Mouse (Mus musculus) frontal cortex, adult (tissue): ENCODE measurements around the gene Slc28a1.

ENCODE experiments used
- ATAC-seq: cut with Nextera tagmentation; 2 replicates; pipeline ENCODE4 v1.9.2; 2017; ENCODE audit warnings: mild to moderate bottlenecking, moderate library complexity, mixed read lengths; ENCODE audit not compliant: low TSS enrichment

Gene Slc28a1

DNA sequence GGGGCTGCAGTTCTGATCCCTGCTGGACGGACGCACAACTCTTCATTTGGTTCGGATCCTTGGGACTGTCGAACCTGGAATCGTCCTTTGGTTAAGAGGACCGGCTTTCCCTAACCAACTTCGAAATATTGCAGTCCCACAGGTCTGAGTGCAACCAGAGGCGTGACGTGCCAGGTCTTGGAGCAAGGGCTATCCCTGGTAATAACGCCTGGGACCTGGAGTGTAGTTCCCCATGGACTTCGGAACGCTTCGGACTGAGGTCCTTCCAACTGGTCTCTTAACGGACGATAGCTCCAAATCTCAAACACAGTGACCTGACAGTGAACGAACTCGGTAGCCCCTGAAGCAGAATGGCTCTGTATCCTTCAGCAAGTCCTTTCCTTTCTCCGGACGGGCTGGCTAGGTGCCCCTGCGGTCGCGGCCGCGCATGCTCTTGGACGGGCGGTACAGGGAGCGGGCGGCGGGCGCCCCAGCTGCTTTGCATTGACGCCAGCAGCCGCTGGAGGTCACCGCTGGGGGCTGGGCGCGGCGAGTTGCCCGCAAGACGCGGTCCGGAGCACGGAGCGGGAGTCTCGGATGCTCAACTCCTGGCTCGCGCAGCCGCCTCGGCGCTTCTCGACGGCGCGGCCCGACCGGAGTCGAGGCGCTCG, 98.2 kb downstream of the Slc28a1 start:
- ATAC-seq: peak; percentile 66

DNA sequence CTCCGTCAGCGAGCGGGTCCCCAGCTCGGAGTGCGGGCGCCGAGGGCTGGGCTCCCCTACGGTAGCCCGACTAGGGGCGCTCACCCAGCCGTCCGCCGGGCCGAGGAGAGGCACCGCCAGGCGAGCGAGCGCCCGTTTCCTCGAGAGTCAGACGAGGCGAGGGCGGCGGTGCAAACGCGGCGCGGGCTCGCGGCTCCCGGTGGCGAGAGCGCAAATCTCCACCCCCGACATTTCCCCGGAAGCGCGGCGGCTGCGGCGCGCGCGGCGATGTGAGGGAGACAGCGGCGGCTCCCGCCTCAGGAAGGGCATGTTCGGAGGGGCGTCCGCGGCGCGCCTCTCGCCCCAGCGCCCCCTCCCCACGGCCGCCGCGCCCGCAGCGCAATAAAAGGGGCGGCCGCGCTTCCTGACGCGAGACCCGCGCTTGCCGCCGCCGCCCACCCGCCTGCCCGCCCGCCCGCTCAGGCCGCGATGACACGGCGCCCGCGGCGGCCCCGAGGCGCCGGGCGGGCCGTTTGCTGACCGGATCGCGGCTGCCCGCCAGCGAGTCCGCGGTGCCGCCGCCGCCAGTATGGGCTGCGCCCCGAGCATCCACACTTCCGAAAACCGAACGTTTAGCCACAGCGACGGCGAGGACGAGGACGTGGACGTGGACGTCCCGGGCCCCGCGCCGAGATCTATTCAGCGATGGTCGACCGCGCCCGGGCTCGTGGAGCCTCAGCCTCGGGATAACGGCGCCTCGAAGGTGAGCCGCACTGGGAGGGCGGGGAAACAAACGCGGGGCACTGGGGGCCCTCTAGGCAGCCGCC, 99.0 kb downstream of the Slc28a1 start, which contains the start of gene Pde8a:
Gene Pde8a, plus strand, starts transcription at position 250 of the 806 bp plus-strand sequence.
- no peak for ATAC-seq

DNA sequence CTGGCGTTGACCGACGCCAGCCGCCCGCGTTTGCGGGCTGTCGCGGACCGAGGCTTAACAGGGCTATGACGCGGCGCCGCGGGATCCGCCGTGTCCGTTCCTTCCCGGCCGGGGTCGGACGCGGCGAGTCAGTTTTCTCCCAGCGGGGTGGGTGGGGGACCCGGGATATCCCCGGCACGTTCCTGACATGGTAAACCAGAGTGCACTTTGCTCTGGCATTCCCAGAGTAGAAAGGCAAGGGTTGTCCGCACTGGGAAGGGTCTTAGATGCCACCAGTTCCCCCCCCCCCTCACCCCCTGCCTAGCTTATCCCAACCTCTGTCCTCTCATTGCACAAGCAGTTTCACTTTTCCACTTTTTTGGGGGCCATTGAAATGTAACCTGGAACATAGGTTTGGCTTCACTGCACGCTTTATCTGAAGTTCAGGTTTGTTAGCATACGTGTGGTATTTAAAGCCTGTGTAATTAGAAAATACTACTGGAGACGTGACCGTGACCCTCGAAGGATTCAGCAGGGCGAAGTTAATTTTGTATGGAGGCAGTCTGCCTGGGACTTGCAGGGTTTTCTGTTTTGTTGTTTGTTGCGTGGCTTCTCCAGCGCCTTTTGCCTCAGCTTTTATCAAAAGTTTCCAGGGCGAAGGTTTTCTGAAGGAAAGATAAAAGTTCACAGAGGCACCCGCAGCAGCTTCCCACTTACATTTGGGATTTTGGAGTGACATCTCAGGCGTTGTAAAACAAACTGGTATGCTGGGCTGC, 99.7 kb downstream of the Slc28a1 start:
- no peak for ATAC-seq

DNA sequence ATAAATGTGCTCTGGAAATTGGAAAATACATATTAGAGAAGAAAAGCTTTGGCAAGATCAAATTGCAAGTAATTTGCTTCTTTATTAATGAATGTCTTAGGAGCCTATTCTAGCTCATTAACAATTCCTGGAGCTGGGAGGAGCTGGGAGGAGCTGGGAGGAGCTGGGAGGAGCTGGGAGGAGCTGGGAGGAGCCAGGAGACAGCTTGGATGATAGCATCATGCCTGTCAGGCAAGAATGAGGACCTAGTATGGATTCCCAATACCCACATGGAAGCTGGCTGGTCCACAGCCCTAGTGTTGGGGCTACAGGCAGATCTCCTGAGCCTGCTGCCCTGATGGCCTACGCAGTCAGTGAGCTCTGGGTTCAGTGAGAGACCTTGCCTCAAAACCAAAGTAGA, 101.4 kb downstream of the Slc28a1 start:
- ATAC-seq: no peak

DNA sequence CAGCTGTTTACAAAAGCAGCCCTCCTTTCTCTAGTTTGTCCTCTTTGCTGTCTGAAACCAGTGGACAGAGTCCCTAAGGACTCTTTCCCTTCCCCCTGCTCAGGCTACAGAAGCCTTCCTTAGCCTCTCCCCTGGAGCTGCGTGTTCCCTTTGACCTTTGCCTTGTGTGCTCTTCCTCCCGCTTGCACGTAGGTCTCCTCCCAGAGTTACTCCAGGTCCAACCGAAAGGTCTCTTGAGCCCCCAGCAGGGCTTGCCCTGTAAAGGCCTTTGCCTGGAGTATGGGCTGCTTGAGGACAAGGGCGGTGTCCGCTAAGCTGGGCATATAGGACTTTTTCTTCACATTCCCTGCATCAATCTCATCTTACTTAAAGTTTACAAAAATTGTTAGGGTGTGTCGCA, 104.7 kb downstream of the Slc28a1 start:
- ATAC-seq: no peak
